Mouse (Mus musculus): ENCODE measurements around the gene Gm2000.
"Not testable (repeated sequence)": the region's sequence is repeated elsewhere in the genome, so short reads cannot be mapped to it uniquely, and the experiment has no call there.

Gm2000 gene

GRCm38 (mm10) chr1:156365740-156366139 lies at the start of gene Gm2000:
TSS of gene Gm2000 (plus strand) at chr1:156366040.
- no peak for DNase-seq (ENCODE audit: low spot score)

GRCm38 (mm10) chr1:156323126-156323525 lies 42.7 kb upstream of the Gm2000 start:
- no peak for DNase-seq (ENCODE audit: low spot score)

GRCm38 (mm10) chr1:156340847-156341246 lies 25.0 kb upstream of the Gm2000 start:
- no peak for DNase-seq (ENCODE audit: low spot score)

GRCm38 (mm10) chr1:156344433-156344832 lies 21.4 kb upstream of the Gm2000 start:
- DNase-seq (ENCODE audit: low spot score): no peak

- no peak for DNase-seq (ENCODE audit: low spot score)
Observed at GRCm38 (mm10) chr1:156345633-156346032, 20.2 kb upstream of the Gm2000 start.

- DNase-seq (ENCODE audit: low spot score): no peak
Observed at GRCm38 (mm10) chr1:156349031-156349430, 16.8 kb upstream of the Gm2000 start.

GRCm38 (mm10) chr1:156350441-156350840 lies 15.4 kb upstream of the Gm2000 start:
- no peak for DNase-seq (ENCODE audit: low spot score)

- no peak for DNase-seq (ENCODE audit: low spot score)
Observed at GRCm38 (mm10) chr1:156352466-156352865, 13.4 kb upstream of the Gm2000 start.

GRCm38 (mm10) chr1:156381217-156381616 lies 15.4 kb downstream of the Gm2000 start:
- DNase-seq (ENCODE audit: low spot score): no peak

GRCm38 (mm10) chr1:156386232-156386631 lies 20.4 kb downstream of the Gm2000 start:
- DNase-seq (ENCODE audit: low spot score): no peak

- no peak for DNase-seq (ENCODE audit: low spot score)
Observed at GRCm38 (mm10) chr1:156386880-156387279, 21.0 kb downstream of the Gm2000 start.

GRCm38 (mm10) chr1:156393148-156393547 lies 27.3 kb downstream of the Gm2000 start:
- DNase-seq (ENCODE audit: low spot score): no peak

- DNase-seq (ENCODE audit: low spot score): not testable (repeated sequence)
Observed at GRCm38 (mm10) chr1:156400159-156400558, 34.3 kb downstream of the Gm2000 start.

GRCm38 (mm10) chr1:156402491-156402890 lies 36.7 kb downstream of the Gm2000 start:
- DNase-seq (ENCODE audit: low spot score): no peak

GRCm38 (mm10) chr1:156403251-156403650 lies 37.4 kb downstream of the Gm2000 start:
- no peak for DNase-seq (ENCODE audit: low spot score)

- DNase-seq (ENCODE audit: low spot score): no peak
Observed at GRCm38 (mm10) chr1:156408004-156408403, 42.2 kb downstream of the Gm2000 start.

GRCm38 (mm10) chr1:156408521-156408920 lies 42.7 kb downstream of the Gm2000 start:
- no peak for DNase-seq (ENCODE audit: low spot score)

Data from testis, postnatal 10 days (tissue).